Mouse (Mus musculus): ENCODE data around the gene Retsat. TPM values are rescaled to one million over a fixed set of nuclear protein-coding genes. Genes with fewer than 3 reads are reported as not detected.

The Retsat gene
- polyA plus RNA-seq, 1 experiment from 2014 or later, result 7.4 TPM

GRCm38 (mm10) chr6:72615151-72615550 lies 16.9 kb downstream of the Retsat start:
- Histone ChIP-seq H3K9me3 (ENCODE audit: control insufficient read depth, low read length) (no peaks in the 10 kb centered on the region), H3K4me3 (ENCODE audit: low read depth, low read length) (peak overlapping the region; percentile 73), H3K4me2 (replicated peaks; ENCODE audit: low read depth, low read length) (peak overlapping the region; percentile 63), H3K27me3 (ENCODE audit: control insufficient read depth, insufficient read depth, low read length) (no peaks in the 10 kb centered on the region), H3K36me3 (ENCODE audit: control insufficient read depth, insufficient read depth, low read length) (peaks cover 3% of the 10 kb centered on the region; the same call in 1 of the 2 replicates), H3K27ac (ENCODE audit: low read depth, low read length) (no peak overlapping the region), H3K4me1 (replicated peaks; ENCODE audit: control insufficient read depth, insufficient read depth, low read length) (peaks cover 6% of the 10 kb centered on the region), H3K9ac (ENCODE audit: low read depth, low read length) (no peak overlapping the region)
- no peak for ATAC-seq (ENCODE audit: low FRiP score)
- WGBS, result 82% methylated on average over 2 of the region's 2 CpGs
- DNase-seq (ENCODE audit: low spot score), result no peak

GRCm38 (mm10) chr6:72615561-72616375 lies 17.5 kb downstream of the Retsat start:
- Histone ChIP-seq H3K9me3 (ENCODE audit: control insufficient read depth, low read length) (no peaks in the 10 kb centered on the region), H3K9ac (ENCODE audit: low read depth, low read length) (peak overlapping the region; percentile 96), H3K27me3 (ENCODE audit: control insufficient read depth, insufficient read depth, low read length) (no peaks in the 10 kb centered on the region), H3K36me3 (ENCODE audit: control insufficient read depth, insufficient read depth, low read length) (peaks cover 3% of the 10 kb centered on the region; the same call in 1 of the 2 replicates), H3K4me1 (replicated peaks; ENCODE audit: control insufficient read depth, insufficient read depth, low read length) (peaks cover 6% of the 10 kb centered on the region), H3K4me2 (replicated peaks; ENCODE audit: low read depth, low read length) (peak overlapping the region; percentile 63), H3K27ac (ENCODE audit: low read depth, low read length) (no peak overlapping the region), H3K4me3 (ENCODE audit: low read depth, low read length) (peak overlapping the region; percentile 73)
- WGBS, result 29% methylated on average over 25 of the region's 25 CpGs
- no peak for ATAC-seq (ENCODE audit: low FRiP score)
- DNase-seq (ENCODE audit: low spot score), result no peak

GRCm38 (mm10) chr6:72616643-72617288 lies 18.5 kb downstream of the Retsat start, which contains the start of gene Tgoln1:
Gene Tgoln1 (minus strand): TSS chr6:72617000.
- ATAC-seq (ENCODE audit: low FRiP score) (peak; percentile 96), DNase-seq (ENCODE audit: low spot score) (peak; percentile 97)
- WGBS, result under 1% methylated on average over 41 of the region's 41 CpGs

GRCm38 (mm10) chr6:72619734-72620532 lies 21.7 kb downstream of the Retsat start:
- no peaks in the 10 kb centered on the region for H3K36me3 ChIP-seq (ENCODE audit: control insufficient read depth, insufficient read depth, low read length)
- H3K4me2 ChIP-seq (replicated peaks; ENCODE audit: low read depth, low read length), result no peak overlapping the region
- H3K27me3 ChIP-seq (ENCODE audit: control insufficient read depth, insufficient read depth, low read length), result no peaks in the 10 kb centered on the region
- peaks cover 6% of the 10 kb centered on the region for H3K4me1 ChIP-seq (replicated peaks; ENCODE audit: control insufficient read depth, insufficient read depth, low read length)
- ATAC-seq (ENCODE audit: low FRiP score) (no peak), DNase-seq (ENCODE audit: low spot score) (no peak)
- 69% methylated on average over 12 of the region's 12 CpGs for WGBS
- no peak overlapping the region for H3K4me3 ChIP-seq (ENCODE audit: low read depth, low read length)
- no peak overlapping the region for H3K27ac ChIP-seq (ENCODE audit: low read depth, low read length)
- no peaks in the 10 kb centered on the region for H3K9me3 ChIP-seq (ENCODE audit: control insufficient read depth, low read length)
- H3K9ac ChIP-seq (ENCODE audit: low read depth, low read length), result no peak overlapping the region

More at GRCm38 (mm10) chr6:72616643-72617288, 18.5 kb downstream of the Retsat start, which contains the start of gene Tgoln1:
- Histone ChIP-seq H3K27me3 (ENCODE audit: control insufficient read depth, insufficient read depth, low read length) (no peaks in the 10 kb centered on the region), H3K4me2 (replicated peaks; ENCODE audit: low read depth, low read length) (peak within 1 kb of the TSS; percentile 74), H3K9ac (ENCODE audit: low read depth, low read length) (peak within 1 kb of the TSS; percentile 96), H3K4me3 (ENCODE audit: low read depth, low read length) (peak within 1 kb of the TSS; percentile 73), H3K9me3 (ENCODE audit: control insufficient read depth, low read length) (no peaks in the 10 kb centered on the region), H3K4me1 (replicated peaks; ENCODE audit: control insufficient read depth, insufficient read depth, low read length) (peaks cover 6% of the 10 kb centered on the region), H3K36me3 (ENCODE audit: control insufficient read depth, insufficient read depth, low read length) (no peaks in the 10 kb centered on the region), H3K27ac (ENCODE audit: low read depth, low read length) (peak within 1 kb of the TSS; percentile 85; the same call in 1 of the 2 replicates)

GRCm38 (mm10) chr6:72620920-72621319 lies 22.6 kb downstream of the Retsat start:
- no peak overlapping the region for H3K27ac ChIP-seq (ENCODE audit: low read depth, low read length)
- WGBS, result 89% methylated on average over 5 of the region's 5 CpGs
- no peak for ATAC-seq (ENCODE audit: low FRiP score)
- no peaks in the 10 kb centered on the region for H3K9me3 ChIP-seq (ENCODE audit: control insufficient read depth, low read length)
- no peak overlapping the region for H3K4me2 ChIP-seq (replicated peaks; ENCODE audit: low read depth, low read length)
- no peaks in the 10 kb centered on the region for H3K4me1 ChIP-seq (replicated peaks; ENCODE audit: control insufficient read depth, insufficient read depth, low read length)
- no peaks in the 10 kb centered on the region for H3K36me3 ChIP-seq (ENCODE audit: control insufficient read depth, insufficient read depth, low read length)
- DNase-seq (ENCODE audit: low spot score), result no peak
- no peak overlapping the region for H3K9ac ChIP-seq (ENCODE audit: low read depth, low read length)
- H3K27me3 ChIP-seq (ENCODE audit: control insufficient read depth, insufficient read depth, low read length), result no peaks in the 10 kb centered on the region
- H3K4me3 ChIP-seq (ENCODE audit: low read depth, low read length), result no peak overlapping the region

- DNase-seq (ENCODE audit: low spot score) (no peak), ATAC-seq (ENCODE audit: low FRiP score) (no peak)
- no peaks in the 10 kb centered on the region for H3K27me3 ChIP-seq (ENCODE audit: control insufficient read depth, insufficient read depth, low read length)
- H3K9ac ChIP-seq (ENCODE audit: low read depth, low read length), result no peak overlapping the region
- H3K9me3 ChIP-seq (ENCODE audit: control insufficient read depth, low read length), result no peaks in the 10 kb centered on the region
- no peak overlapping the region for H3K4me2 ChIP-seq (replicated peaks; ENCODE audit: low read depth, low read length)
- 0 out of 2 replicates have a peak, but pooled peaks cover 4% of the 10 kb centered on the region for H3K36me3 ChIP-seq (ENCODE audit: control insufficient read depth, insufficient read depth, low read length)
- H3K4me1 ChIP-seq (replicated peaks; ENCODE audit: control insufficient read depth, insufficient read depth, low read length), result no peaks in the 10 kb centered on the region
- H3K27ac ChIP-seq (ENCODE audit: low read depth, low read length), result no peak overlapping the region
- 33% methylated on average over 3 of the region's 3 CpGs for WGBS
- H3K4me3 ChIP-seq (ENCODE audit: low read depth, low read length), result no peak overlapping the region
Measured at GRCm38 (mm10) chr6:72622917-72623316, 24.6 kb downstream of the Retsat start.

- H3K4me1 ChIP-seq (replicated peaks; ENCODE audit: control insufficient read depth, insufficient read depth, low read length), result no peaks in the 10 kb centered on the region
- no peaks in the 10 kb centered on the region for H3K27me3 ChIP-seq (ENCODE audit: control insufficient read depth, insufficient read depth, low read length)
- 88% methylated on average over 8 of the region's 8 CpGs for WGBS
- H3K9me3 ChIP-seq (ENCODE audit: control insufficient read depth, low read length), result no peaks in the 10 kb centered on the region
- no peak overlapping the region for H3K4me3 ChIP-seq (ENCODE audit: low read depth, low read length)
- no peak overlapping the region for H3K9ac ChIP-seq (ENCODE audit: low read depth, low read length)
- no peak for DNase-seq (ENCODE audit: low spot score)
- no peak overlapping the region for H3K27ac ChIP-seq (ENCODE audit: low read depth, low read length)
- 0 out of 2 replicates have a peak, but pooled peaks cover 4% of the 10 kb centered on the region for H3K36me3 ChIP-seq (ENCODE audit: control insufficient read depth, insufficient read depth, low read length)
- ATAC-seq (ENCODE audit: low FRiP score), result no peak
- H3K4me2 ChIP-seq (replicated peaks; ENCODE audit: low read depth, low read length), result no peak overlapping the region
Measured at GRCm38 (mm10) chr6:72623661-72624402, 25.6 kb downstream of the Retsat start.

GRCm38 (mm10) chr6:72626391-72626790 lies 28.1 kb downstream of the Retsat start:
- 88% methylated on average over 7 of the region's 7 CpGs for WGBS
- no peak for DNase-seq (ENCODE audit: low spot score)
- Histone ChIP-seq H3K36me3 (ENCODE audit: control insufficient read depth, insufficient read depth, low read length) (0 out of 2 replicates have a peak, but pooled peaks cover 4% of the 10 kb centered on the region), H3K9ac (ENCODE audit: low read depth, low read length) (no peak overlapping the region), H3K4me2 (replicated peaks; ENCODE audit: low read depth, low read length) (no peak overlapping the region), H3K4me3 (ENCODE audit: low read depth, low read length) (no peak overlapping the region), H3K9me3 (ENCODE audit: control insufficient read depth, low read length) (no peaks in the 10 kb centered on the region), H3K4me1 (replicated peaks; ENCODE audit: control insufficient read depth, insufficient read depth, low read length) (no peaks in the 10 kb centered on the region), H3K27me3 (ENCODE audit: control insufficient read depth, insufficient read depth, low read length) (no peaks in the 10 kb centered on the region), H3K27ac (ENCODE audit: low read depth, low read length) (no peak overlapping the region)
- no peak for ATAC-seq (ENCODE audit: low FRiP score)
